Comparison of ENCODE assay signal across 12 mouse cellular contexts in genomic region chr6:17629756-17630155, GRCm38 (mm10). TPM values are rescaled to one million over a fixed set of nuclear protein-coding genes. Genes with fewer than 3 reads are reported as not detected.
A peak's percentile ranks its signal among the peaks of the same experiment; 100 is the strongest.
DNase-seq lines count a peak whose midpoint lies in the region; ATAC-seq and TF ChIP-seq lines count a peak whose summit lies in the region.
"Had no signal": no experiment of that assay in that cellular context is flagged by ENCODE, and none has a peak within 500 bp of the region (broad histone marks: within the 10 kb centered on the region; RNA-seq: fewer than 3 reads in every experiment).

No protein-coding gene starts in this region.

- ATAC-seq in liver, embryonic 13.5 days (ENCODE audit: low read depth): no peak
- ATAC-seq: midbrain, embryonic 13.5 days had no signal

- H3K9me3 ChIP-seq in liver, embryonic 13.5 days (replicated peaks): no peaks in the 10 kb centered on the region
- H3K9me3 ChIP-seq: embryonic facial prominence, embryonic 12.5 days; midbrain, embryonic 13.5 days had no signal

- intact Hi-C loops in gastrocnemius, adult 2 months (cut with DNase I): no loop called here

- peak overlapping the region; percentile 65; the same call in 1 of the 2 replicates for H3K27ac ChIP-seq in gastrocnemius, adult 2 months
- no peak overlapping the region for H3K27ac ChIP-seq in liver, embryonic 13.5 days
- peak overlapping the region; percentile 52 for H3K27ac ChIP-seq in small intestine, adult 2 months (ENCODE audit: insufficient read depth, low read depth, low read length)
- H3K27ac ChIP-seq: midbrain, embryonic 13.5 days had no signal

- H3K27me3 ChIP-seq in liver, embryonic 13.5 days: no peaks in the 10 kb centered on the region
- H3K27me3 ChIP-seq in small intestine, adult 2 months (ENCODE audit: control insufficient read depth, insufficient read depth, low read length): no peaks in the 10 kb centered on the region
- H3K27me3 ChIP-seq: embryonic facial prominence, embryonic 12.5 days; midbrain, embryonic 13.5 days had no signal

- no peaks in the 10 kb centered on the region for H3K36me3 ChIP-seq in liver, embryonic 13.5 days
- H3K36me3 ChIP-seq in small intestine, adult 2 months (ENCODE audit: control insufficient read depth, insufficient read depth, low read length): no peaks in the 10 kb centered on the region
- H3K36me3 ChIP-seq: embryonic facial prominence, embryonic 12.5 days; midbrain, embryonic 13.5 days had no signal

- H3K4me1 ChIP-seq in liver, embryonic 13.5 days (replicated peaks): peaks cover 10% of the 10 kb centered on the region; the same call in 1 of the 2 replicates
- H3K4me1 ChIP-seq in small intestine, adult 2 months (ENCODE audit: control insufficient read depth, insufficient read depth, insufficient read length, low read length): peaks cover 9% of the 10 kb centered on the region; the same call in 1 of the 2 replicates
- H3K4me1 ChIP-seq: embryonic facial prominence, embryonic 12.5 days had no signal

- TF ChIP-seq POLR2A in small intestine, adult 2 months (IDR thresholded peaks at IDR 0.05; ENCODE audit: low read depth, low read length): no peak

- no peak overlapping the region for H3K9ac ChIP-seq in liver, embryonic 13.5 days
- H3K9ac ChIP-seq: embryonic facial prominence, embryonic 12.5 days; midbrain, embryonic 13.5 days had no signal

- 0 out of 2 replicates have a peak overlapping the region, but pooled peaks have one; percentile 2 for H3K4me2 ChIP-seq in liver, embryonic 13.5 days
- H3K4me2 ChIP-seq: embryonic facial prominence, embryonic 12.5 days; midbrain, embryonic 13.5 days had no signal

- no peak for DNase-seq in gastrocnemius, adult 2 months
- no peak for DNase-seq in gastrocnemius, adult 18-20 months (ENCODE audit: low spot score)
- DNase-seq in R1 (ENCODE audit: low read depth, low spot score): peak; percentile 37
- no peak for DNase-seq in liver, embryonic 13.5 days
- no peak for DNase-seq in kidney, adult 11 months
- no peak for DNase-seq in ovary, adult 18-20 months (ENCODE audit: low spot score)
- DNase-seq in cerebellum, adult 11 months: no peak
- DNase-seq: lung, adult 2 months; right cerebral cortex, postnatal 4 days had no signal

- no peak for TF ChIP-seq CTCF in gastrocnemius, adult 2 months (IDR thresholded peaks at IDR 0.05)
- no peak for TF ChIP-seq CTCF in small intestine, adult 2 months (IDR thresholded peaks at IDR 0.05; ENCODE audit: extremely low read depth, insufficient read length, insufficient replicate concordance, low read depth, low read length)

- 56% methylated on average over 5 of the region's 5 CpGs for WGBS in liver, embryonic 13.5 days (ENCODE audit: insufficient replicate concordance)
- WGBS in small intestine, adult 2 months: 25% methylated on average over 5 of the region's 5 CpGs

- H3K4me3 ChIP-seq in gastrocnemius, adult 2 months: peak overlapping the region; percentile 30
- no peak overlapping the region for H3K4me3 ChIP-seq in liver, embryonic 13.5 days (replicated peaks)
- no peak overlapping the region for H3K4me3 ChIP-seq in small intestine, adult 2 months (ENCODE audit: low read depth, low read length)
- H3K4me3 ChIP-seq: embryonic facial prominence, embryonic 12.5 days; midbrain, embryonic 13.5 days had no signal

RNA-seq across cellular contexts. Expression of gene Capza2, which starts 6.3 kb away (rescaled TPM):
- total RNA-seq in gastrocnemius, adult 2 months (2021): 100 to 1,000 TPM; 259 to 336 TPM
- 100 to 1,000 TPM; 293 to 320 TPM for total RNA-seq in gastrocnemius, adult 18-20 months (2021)
- 97.5 and 121 TPM in 2 replicates for polyA plus RNA-seq in liver, embryonic 13.5 days (2015; fragmentation: Nextera tagmentation; extraction: Ambion mirVana)
- polyA plus RNA-seq in small intestine, adult 2 months (2012; rRNA removed): 1.3 and 2.8 TPM in 2 replicates
